Mouse (Mus musculus) heart, embryonic 12.5 days (tissue): ENCODE measurements around the gene Drd1. TPM values are rescaled to one million over a fixed set of nuclear protein-coding genes. Genes with fewer than 3 reads are reported as not detected.

Source experiments
- ATAC-seq: fragments of 200-750 bp; cut with Nextera tagmentation; 2 replicates; pipeline ENCODE4 v1.8.0; 2017; ENCODE audit warnings: moderate TSS enrichment, moderate library complexity; ENCODE audit not compliant: insufficient number of reproducible peaks, low FRiP score
- H3K27ac ChIP-seq: fragments of 300-500 bp; sonication (generic); 2 replicates; pipeline ENCODE4 v1.5.1; 2016; ENCODE audit warnings: mild to moderate bottlenecking, moderate library complexity; ENCODE audit not compliant: poor library complexity, severe bottlenecking
- H3K27me3 ChIP-seq: fragments of 300-500 bp; sonication (generic); replicated peaks from 2 replicates; pipeline ENCODE4 v1.6.1; 2016; ENCODE audit warnings: mild to moderate bottlenecking, moderate library complexity
- H3K36me3 ChIP-seq: fragments of 300-500 bp; sonication (generic); 2 replicates; pipeline ENCODE4 v1.6.1; 2016; ENCODE audit warnings: mild to moderate bottlenecking, moderate library complexity
- H3K4me1 ChIP-seq: fragments of 300-500 bp; sonication (generic); replicated peaks from 2 replicates; pipeline ENCODE4 v1.6.1; 2016; ENCODE audit warnings: mild to moderate bottlenecking
- H3K4me2 ChIP-seq: fragments of 300-500 bp; sonication (generic); 2 replicates; pipeline ENCODE4 v1.6.1; 2016; ENCODE audit warnings: mild to moderate bottlenecking, moderate library complexity
- H3K4me3 ChIP-seq: fragments of 300-500 bp; sonication (generic); 2 replicates; pipeline ENCODE4 v1.5.1; 2016; ENCODE audit warnings: mild to moderate bottlenecking
- H3K9ac ChIP-seq: fragments of 300-500 bp; sonication (generic); 2 replicates; pipeline ENCODE4 v1.6.1; 2016; ENCODE audit warnings: mild to moderate bottlenecking, moderate library complexity
- H3K9me3 ChIP-seq: fragments of 300-500 bp; sonication (generic); replicated peaks from 2 replicates; pipeline ENCODE4 v1.6.1; 2016; ENCODE audit warnings: mild to moderate bottlenecking, moderate library complexity
- WGBS: fragments of 180-500 bp; shearing (Covaris S2); methylation state at CpG from one replicate; pipeline ENCODE4 v1.1.7; 2016; 5-methylcytosine and 5-hydroxymethylcytosine counted together
- polyA plus RNA-seq: library from polyadenylated mRNA; unstranded; fragments of >200 nt; fragmentation: Nextera tagmentation; extraction: Ambion mirVana; gene quantifications from 2 replicates; pipeline ENCODE4 v1.2.1, GENCODE M21; 2016

The Drd1 gene
- polyA plus RNA-seq, 1 experiment from 2014 or later: not detected

GRCm38 (mm10) chr13:54073491-54073890, 18.0 kb upstream of the Drd1 start:
- Histone ChIP-seq H3K4me2 (peak overlapping the region; percentile 85), H3K27me3 (0 out of 2 replicates have a peak, but pooled peaks cover 3% of the 10 kb centered on the region), H3K9me3 (no peaks in the 10 kb centered on the region), H3K36me3 (no peaks in the 10 kb centered on the region), H3K9ac (no peak overlapping the region), H3K27ac (peak overlapping the region; percentile 62; the same call in 1 of the 2 replicates), H3K4me1 (peaks cover 38% of the 10 kb centered on the region), H3K4me3 (0 out of 2 replicates have a peak overlapping the region, but pooled peaks have one; percentile 95)
- no peak for ATAC-seq
- WGBS: 73% methylated on average over 2 of the region's 2 CpGs

- peaks cover 36% of the 10 kb centered on the region for H3K4me1 ChIP-seq
- WGBS: 37% methylated on average over 1 of the region's 1 CpGs
- peak overlapping the region; percentile 85 for H3K4me2 ChIP-seq
- peak overlapping the region; percentile 62 for H3K27ac ChIP-seq
- no peaks in the 10 kb centered on the region for H3K9me3 ChIP-seq
- no peak for ATAC-seq
- no peaks in the 10 kb centered on the region for H3K36me3 ChIP-seq
- H3K9ac ChIP-seq: 0 out of 2 replicates have a peak overlapping the region, but pooled peaks have one; percentile 64
- H3K4me3 ChIP-seq: peak overlapping the region; percentile 95
- H3K27me3 ChIP-seq: 0 out of 2 replicates have a peak, but pooled peaks cover 3% of the 10 kb centered on the region
Observed at GRCm38 (mm10) chr13:54073066-54073465, 17.6 kb upstream of the Drd1 start.

- Histone ChIP-seq H3K4me2 (peak overlapping the region; percentile 85), H3K9me3 (no peaks in the 10 kb centered on the region), H3K27ac (peak overlapping the region; percentile 62), H3K36me3 (no peaks in the 10 kb centered on the region), H3K9ac (peak overlapping the region; percentile 96), H3K27me3 (0 out of 2 replicates have a peak, but pooled peaks cover 3% of the 10 kb centered on the region), H3K4me3 (peak overlapping the region; percentile 95), H3K4me1 (peaks cover 31% of the 10 kb centered on the region)
- ATAC-seq: no peak
- WGBS: 31% methylated on average over 10 of the region's 10 CpGs
Observed at GRCm38 (mm10) chr13:54072526-54073057, 17.1 kb upstream of the Drd1 start.

GRCm38 (mm10) chr13:54071606-54072331, 16.3 kb upstream of the Drd1 start, which contains the start of gene Sfxn1:
Gene Sfxn1 (plus strand): TSS chr13:54071869.
- Histone ChIP-seq H3K27ac (peak within 1 kb of the TSS; percentile 63), H3K9me3 (no peaks in the 10 kb centered on the region), H3K4me1 (peaks cover 23% of the 10 kb centered on the region), H3K9ac (peak within 1 kb of the TSS; percentile 96), H3K36me3 (no peaks in the 10 kb centered on the region), H3K27me3 (0 out of 2 replicates have a peak, but pooled peaks cover 3% of the 10 kb centered on the region), H3K4me2 (peak within 1 kb of the TSS; percentile 85), H3K4me3 (peak within 1 kb of the TSS; percentile 95)
- 2% methylated on average over 74 of the region's 74 CpGs for WGBS
- ATAC-seq: peak; percentile 80

GRCm38 (mm10) chr13:54071011-54071410, 15.5 kb upstream of the Drd1 start:
- H3K9me3 ChIP-seq: no peaks in the 10 kb centered on the region
- 91% methylated on average over 9 of the region's 9 CpGs for WGBS
- no peaks in the 10 kb centered on the region for H3K36me3 ChIP-seq
- H3K27me3 ChIP-seq: 0 out of 2 replicates have a peak, but pooled peaks cover 3% of the 10 kb centered on the region
- H3K9ac ChIP-seq: no peak overlapping the region
- ATAC-seq: no peak
- H3K27ac ChIP-seq: no peak overlapping the region
- H3K4me3 ChIP-seq: no peak overlapping the region
- H3K4me1 ChIP-seq: peaks cover 21% of the 10 kb centered on the region
- no peak overlapping the region for H3K4me2 ChIP-seq

- 48% methylated on average over 6 of the region's 6 CpGs for WGBS
- Histone ChIP-seq H3K4me1 (peaks cover 6% of the 10 kb centered on the region; the same call in 1 of the 2 replicates), H3K4me2 (no peak overlapping the region), H3K27ac (no peak overlapping the region), H3K36me3 (no peaks in the 10 kb centered on the region), H3K9ac (no peak overlapping the region), H3K9me3 (no peaks in the 10 kb centered on the region), H3K4me3 (no peak overlapping the region), H3K27me3 (0 out of 2 replicates have a peak, but pooled peaks cover 3% of the 10 kb centered on the region)
- no peak for ATAC-seq
Observed at GRCm38 (mm10) chr13:54067617-54068166, 12.2 kb upstream of the Drd1 start.

GRCm38 (mm10) chr13:54066081-54066746, 10.7 kb upstream of the Drd1 start:
- no peaks in the 10 kb centered on the region for H3K4me1 ChIP-seq
- 81% methylated on average over 3 of the region's 3 CpGs for WGBS

GRCm38 (mm10) chr13:54063292-54063691, 7.8 kb upstream of the Drd1 start:
- no peak for ATAC-seq
- H3K36me3 ChIP-seq: no peaks in the 10 kb centered on the region
- no peak overlapping the region for H3K4me2 ChIP-seq
- H3K27ac ChIP-seq: no peak overlapping the region
- no peak overlapping the region for H3K4me3 ChIP-seq
- H3K4me1 ChIP-seq: no peaks in the 10 kb centered on the region
- H3K9ac ChIP-seq: no peak overlapping the region
- no peaks in the 10 kb centered on the region for H3K27me3 ChIP-seq
- 0 out of 2 replicates have a peak, but pooled peaks cover 3% of the 10 kb centered on the region for H3K9me3 ChIP-seq
- WGBS: 4% methylated on average over 3 of the region's 3 CpGs

More at GRCm38 (mm10) chr13:54066081-54066746, 10.7 kb upstream of the Drd1 start:
- Histone ChIP-seq H3K27me3 (0 out of 2 replicates have a peak, but pooled peaks cover 3% of the 10 kb centered on the region), H3K27ac (no peak overlapping the region), H3K4me2 (no peak overlapping the region), H3K9me3 (no peaks in the 10 kb centered on the region), H3K4me3 (no peak overlapping the region), H3K36me3 (no peaks in the 10 kb centered on the region), H3K9ac (no peak overlapping the region)
- ATAC-seq: no peak

GRCm38 (mm10) chr13:54062068-54062467, 6.6 kb upstream of the Drd1 start:
- Histone ChIP-seq H3K4me2 (no peak overlapping the region), H3K9ac (no peak overlapping the region), H3K4me1 (no peaks in the 10 kb centered on the region), H3K4me3 (no peak overlapping the region), H3K36me3 (no peaks in the 10 kb centered on the region), H3K9me3 (0 out of 2 replicates have a peak, but pooled peaks cover 3% of the 10 kb centered on the region), H3K27me3 (peaks cover 3% of the 10 kb centered on the region; the same call in 1 of the 2 replicates), H3K27ac (no peak overlapping the region)
- WGBS: 82% methylated on average over 3 of the region's 3 CpGs
- no peak for ATAC-seq

GRCm38 (mm10) chr13:54054962-54055361, 543 bp downstream of the Drd1 start:
- Histone ChIP-seq H3K27ac (no peak overlapping the region), H3K9ac (peak overlapping the region; percentile 69), H3K36me3 (no peaks in the 10 kb centered on the region), H3K27me3 (peaks cover 40% of the 10 kb centered on the region), H3K9me3 (no peaks in the 10 kb centered on the region), H3K4me3 (peak overlapping the region; percentile 50), H3K4me1 (peaks cover 6% of the 10 kb centered on the region; the same call in 1 of the 2 replicates), H3K4me2 (peak overlapping the region; percentile 88)
- under 1% methylated on average over 20 of the region's 20 CpGs for WGBS
- ATAC-seq: peak; percentile 45; the same call in 1 of the 2 replicates
